Mouse (Mus musculus): ENCODE results near the gene Actg2.
"Not testable (repeated sequence)": the region's sequence is repeated elsewhere in the genome, so short reads cannot be mapped to it uniquely, and the experiment has no call there.

The Actg2 gene

DNA sequence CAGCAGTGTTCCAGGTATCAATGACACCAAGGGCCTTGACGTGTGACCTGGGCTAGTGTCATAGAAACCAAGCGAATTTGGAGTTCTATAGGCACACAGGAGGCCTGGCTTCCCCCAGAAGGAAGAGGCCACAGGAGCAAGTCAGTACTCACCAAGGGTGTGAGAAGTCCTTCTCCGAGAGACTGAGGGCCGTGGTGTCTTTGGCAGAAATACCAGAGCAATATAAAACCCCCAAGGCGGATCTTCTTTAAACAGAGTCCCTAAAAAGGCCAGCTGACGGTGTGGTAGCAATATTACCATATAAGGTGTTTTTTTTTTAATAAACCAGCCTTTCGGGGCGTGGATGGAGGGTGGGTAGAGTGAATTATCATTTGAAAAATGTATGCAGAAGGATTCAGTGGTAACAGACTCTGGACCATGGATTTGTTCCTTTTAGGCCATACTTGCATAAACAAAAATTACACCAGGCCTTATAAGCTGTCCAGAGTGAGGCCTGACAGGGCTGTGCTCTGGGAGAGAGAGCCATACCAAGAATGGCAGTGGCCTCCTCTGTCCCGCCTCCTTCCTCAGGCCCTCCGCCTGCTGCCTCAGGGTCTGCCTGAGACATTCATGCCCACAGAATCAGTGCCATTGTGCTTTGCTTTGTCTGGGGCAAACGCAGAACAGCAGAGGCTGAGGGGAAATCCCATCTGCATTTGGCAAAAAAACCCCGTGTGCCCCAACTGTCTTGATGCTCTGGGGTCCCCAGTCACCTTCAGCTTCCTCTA lies at the start of gene Actg2:
TSS of gene Actg2 (minus strand) at position 238 of the 767 bp plus-strand sequence.
- DNase-seq (ENCODE audit: extremely low read depth, low read depth, low spot score), result no peak

DNA sequence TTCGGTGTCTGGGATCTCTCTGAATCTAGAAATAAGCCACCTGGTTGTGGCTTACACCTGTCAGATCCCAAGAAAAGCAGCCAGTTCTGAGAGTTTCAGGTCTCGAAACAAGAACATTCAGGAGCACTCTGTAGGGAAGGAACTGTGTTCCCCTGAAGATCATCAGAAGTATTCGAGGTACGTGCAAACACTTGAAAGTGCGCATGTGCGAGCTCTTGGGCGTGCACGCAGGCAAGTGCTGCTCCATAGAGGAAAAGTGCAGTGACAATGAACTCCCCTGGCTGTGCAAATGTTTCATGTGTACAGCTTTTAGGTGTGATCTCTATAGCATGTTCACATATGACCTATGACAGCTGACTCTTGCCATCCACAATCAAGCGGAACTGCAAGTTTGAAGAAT lies 49.3 kb upstream of the Actg2 start:
- DNase-seq (ENCODE audit: extremely low read depth, low read depth, low spot score), result not testable (repeated sequence)

DNA sequence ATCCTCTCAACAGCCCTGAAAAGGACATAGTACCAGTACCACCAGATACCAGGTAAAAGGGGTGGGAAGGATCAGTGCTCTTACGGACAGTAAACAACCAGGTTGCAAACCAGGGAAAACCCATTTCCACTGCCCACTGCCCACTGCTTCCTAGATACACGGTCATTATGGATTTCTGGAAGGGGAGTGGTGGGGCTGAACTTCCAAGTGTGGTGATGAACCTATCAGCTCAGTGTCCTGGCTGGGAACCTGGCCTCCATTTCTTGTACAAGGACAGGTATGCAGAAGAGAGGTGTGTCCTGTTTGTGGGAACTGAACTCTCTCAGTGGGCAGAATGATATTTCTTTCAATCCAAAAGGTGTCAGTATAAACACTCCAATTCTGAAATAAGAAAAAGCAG lies 47.5 kb upstream of the Actg2 start:
- DNase-seq (ENCODE audit: extremely low read depth, low read depth, low spot score), result no peak

DNA sequence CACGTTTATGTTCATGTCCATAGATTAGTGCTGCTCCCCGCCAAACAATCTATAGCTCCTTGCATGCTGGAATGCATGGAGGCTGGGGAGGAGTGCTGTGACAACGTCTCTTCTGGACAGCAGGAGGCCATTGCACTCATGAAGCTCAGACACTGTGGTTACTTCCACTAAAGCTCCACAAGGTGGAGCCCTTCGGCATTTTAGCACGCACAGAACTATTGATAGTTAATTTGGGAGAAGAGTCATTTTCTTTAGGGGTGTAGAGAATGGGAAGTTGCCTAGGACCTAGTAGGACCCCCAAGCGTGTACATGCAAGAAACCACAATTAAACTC lies 46.8 kb upstream of the Actg2 start:
- DNase-seq (ENCODE audit: extremely low read depth, low read depth, low spot score), result no peak

GRCm38 (mm10) chr6:83582135-83582937 lies 46.3 kb upstream of the Actg2 start:
- no peak for DNase-seq (ENCODE audit: extremely low read depth, low read depth, low spot score)

GRCm38 (mm10) chr6:83577534-83577933 lies 41.5 kb upstream of the Actg2 start:
- DNase-seq (ENCODE audit: extremely low read depth, low read depth, low spot score), result peak; percentile 49

- no peak for DNase-seq (ENCODE audit: extremely low read depth, low read depth, low spot score)
Measured at GRCm38 (mm10) chr6:83575609-83576008, 39.5 kb upstream of the Actg2 start.

DNA sequence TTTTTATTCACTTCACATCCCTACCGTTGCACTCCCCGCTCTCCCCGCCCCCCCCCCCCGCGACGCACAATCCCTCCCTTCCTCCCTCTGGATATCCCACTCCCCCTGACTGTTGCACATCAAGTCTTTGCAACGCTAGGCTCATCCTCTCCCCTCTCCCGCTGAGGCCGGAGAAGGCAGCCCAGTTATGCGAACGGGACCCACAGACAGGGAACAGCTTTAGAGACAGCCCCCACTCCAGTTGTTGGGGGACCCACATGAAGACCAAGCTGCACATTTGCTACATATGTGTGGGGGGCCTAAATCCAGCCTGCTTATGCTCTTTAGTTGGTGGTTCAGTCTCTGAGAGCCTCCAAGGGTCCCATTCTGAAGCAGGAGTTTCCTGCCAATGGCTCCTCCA lies 36.6 kb upstream of the Actg2 start, which contains the start of gene Stambp:
TSS of gene Stambp (minus strand) at position 59 of the 400 bp plus-strand sequence.
- DNase-seq (ENCODE audit: extremely low read depth, low read depth, low spot score), result no peak

DNA sequence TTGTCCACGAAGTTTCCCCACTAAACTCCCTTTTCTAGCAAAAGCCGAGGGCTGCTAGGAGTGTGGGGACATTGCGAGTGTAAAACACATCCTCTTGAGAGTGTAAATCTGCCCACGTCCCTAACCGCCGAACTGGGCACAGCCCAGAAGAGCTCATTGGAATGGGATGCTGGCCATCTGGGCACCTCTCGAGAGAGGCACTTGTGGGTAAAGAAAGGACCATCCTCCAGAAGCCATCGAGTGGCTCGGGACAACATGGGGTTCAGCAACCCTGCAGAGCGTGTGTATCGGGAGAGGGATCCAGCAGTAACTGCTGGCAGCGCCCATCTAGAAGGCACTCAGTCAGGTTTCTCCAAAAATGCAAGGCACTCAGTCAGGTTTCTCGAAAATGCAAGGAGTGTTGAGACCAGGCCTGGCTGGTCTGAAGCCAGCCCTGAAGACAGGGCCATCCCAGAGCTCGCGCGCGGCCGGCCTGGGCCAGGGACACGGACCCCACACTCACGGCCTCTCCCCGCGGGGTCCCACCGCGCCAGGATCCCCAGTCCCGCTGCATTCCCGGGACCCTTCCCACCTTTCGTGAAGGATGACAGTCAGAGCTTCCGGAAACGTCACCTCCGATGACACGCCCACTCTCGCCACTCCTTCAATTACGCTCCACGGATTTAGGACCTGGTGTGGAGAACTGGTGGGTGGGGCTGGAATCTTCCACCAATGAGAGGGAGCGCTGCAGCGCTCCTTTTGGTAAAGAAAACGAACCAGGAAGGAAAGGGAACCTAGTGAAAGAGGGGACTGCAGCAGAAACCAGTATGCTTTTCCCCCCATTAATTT lies 36.0 kb upstream of the Actg2 start:
- DNase-seq (ENCODE audit: extremely low read depth, low read depth, low spot score), result peak; percentile 46

DNA sequence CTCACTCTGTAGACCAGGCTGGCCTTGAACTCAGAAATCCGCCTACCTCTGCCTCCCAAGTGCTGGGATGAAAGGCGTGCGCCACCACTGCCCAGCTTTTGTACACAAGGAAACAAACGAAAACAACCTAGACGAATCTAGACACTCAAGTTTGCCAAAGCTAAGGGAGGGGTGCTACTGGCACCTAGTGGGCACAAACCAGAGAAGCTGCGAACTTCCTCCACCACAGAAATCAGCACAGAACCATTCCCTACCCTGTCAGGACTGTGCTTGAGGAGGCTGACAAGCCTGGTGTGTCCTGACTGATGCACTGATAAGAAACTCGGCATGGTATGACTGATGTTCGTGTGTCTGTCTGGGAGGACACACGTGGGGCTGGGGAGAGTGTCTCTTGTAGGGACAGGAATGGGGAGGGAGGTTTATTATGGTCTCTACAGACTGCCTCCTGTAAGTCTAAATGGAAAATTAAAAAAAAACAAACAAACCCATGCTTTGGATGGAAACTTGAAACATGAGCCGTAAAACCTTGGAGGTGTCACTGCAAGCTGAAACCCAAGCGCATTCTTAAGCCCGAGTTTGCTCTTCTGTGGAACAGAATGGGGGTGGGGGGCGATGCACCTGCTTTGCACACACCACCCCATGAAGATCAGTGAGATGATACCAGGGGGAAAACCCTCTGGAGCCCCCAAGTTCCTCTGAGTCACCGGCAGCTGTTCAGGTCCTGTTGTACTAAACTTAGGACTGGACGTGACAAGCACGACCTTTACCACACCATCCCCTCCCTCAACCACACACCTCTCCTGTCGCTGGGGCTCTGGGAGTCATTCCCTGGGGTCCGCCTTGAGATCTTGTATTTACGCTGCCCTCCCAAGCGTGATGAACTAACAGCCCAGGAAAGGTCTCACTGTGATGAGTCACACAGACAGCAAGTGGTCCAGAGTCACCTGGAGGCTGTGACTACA lies 33.1 kb upstream of the Actg2 start:
- no peak for DNase-seq (ENCODE audit: extremely low read depth, low read depth, low spot score)

DNA sequence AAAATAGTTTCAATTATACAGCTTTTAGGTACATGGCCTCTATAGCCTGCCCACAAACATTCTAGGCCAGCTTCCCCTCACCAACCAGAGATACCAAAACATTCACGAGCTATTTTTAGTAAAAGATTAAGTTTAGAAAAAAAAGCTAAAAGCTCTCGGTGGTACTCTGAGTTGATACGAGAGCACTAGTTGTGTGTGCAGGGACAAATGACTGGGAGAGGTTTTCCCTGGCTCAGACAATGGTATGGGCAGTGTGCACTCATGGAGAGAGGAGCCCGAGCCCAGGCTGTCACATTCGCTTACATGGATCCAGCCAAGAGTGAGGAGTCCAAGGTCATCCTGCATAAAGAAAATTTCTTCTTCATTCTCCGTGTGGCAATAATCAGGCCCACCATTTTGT lies 19.9 kb upstream of the Actg2 start:
- no peak for DNase-seq (ENCODE audit: extremely low read depth, low read depth, low spot score)

DNA sequence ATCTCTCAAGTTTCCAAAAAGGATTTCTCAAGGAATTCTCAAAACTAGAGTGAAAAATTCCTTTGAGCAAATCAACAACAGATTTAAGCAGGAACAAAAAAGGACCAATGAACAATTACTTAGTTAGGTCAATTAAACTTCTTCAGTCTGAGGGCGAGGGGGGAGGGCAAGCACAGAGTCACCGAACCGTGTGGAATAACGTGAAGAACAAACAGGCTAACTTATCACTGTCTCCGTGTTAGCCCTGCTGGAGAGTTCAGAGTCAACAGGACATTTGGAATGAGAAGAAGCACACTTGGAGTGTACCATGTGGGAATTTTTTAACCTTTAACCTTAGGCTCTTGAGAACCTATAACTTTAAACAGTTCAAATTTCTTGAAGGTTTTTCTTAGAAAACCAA lies 12.3 kb upstream of the Actg2 start:
- no peak for DNase-seq (ENCODE audit: extremely low read depth, low read depth, low spot score)

DNA sequence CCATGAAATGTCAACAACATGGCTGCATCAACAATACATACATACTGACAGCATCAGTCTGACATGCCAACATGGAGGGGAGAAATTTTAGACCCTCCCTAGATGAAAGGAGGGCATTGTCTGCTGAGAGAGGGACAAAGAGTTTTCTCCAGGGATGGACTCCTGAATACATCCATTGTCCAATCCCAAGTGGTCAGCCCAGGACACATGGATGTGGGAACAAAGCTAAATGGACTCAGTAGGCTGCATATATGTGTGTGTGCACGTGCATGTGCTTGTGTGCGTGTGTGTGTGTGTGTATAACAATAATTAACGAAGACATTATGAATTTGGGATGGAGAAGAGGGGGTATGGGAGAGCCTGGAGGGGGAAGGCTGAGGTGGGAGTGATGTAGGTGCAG lies 9.7 kb upstream of the Actg2 start:
- DNase-seq (ENCODE audit: extremely low read depth, low read depth, low spot score), result no peak

GRCm38 (mm10) chr6:83541756-83542456 lies 5.8 kb upstream of the Actg2 start:
- peak; percentile 42 for DNase-seq (ENCODE audit: extremely low read depth, low read depth, low spot score)

- DNase-seq (ENCODE audit: extremely low read depth, low read depth, low spot score), result no peak
Measured at GRCm38 (mm10) chr6:83540017-83540416, 4.0 kb upstream of the Actg2 start.

DNA sequence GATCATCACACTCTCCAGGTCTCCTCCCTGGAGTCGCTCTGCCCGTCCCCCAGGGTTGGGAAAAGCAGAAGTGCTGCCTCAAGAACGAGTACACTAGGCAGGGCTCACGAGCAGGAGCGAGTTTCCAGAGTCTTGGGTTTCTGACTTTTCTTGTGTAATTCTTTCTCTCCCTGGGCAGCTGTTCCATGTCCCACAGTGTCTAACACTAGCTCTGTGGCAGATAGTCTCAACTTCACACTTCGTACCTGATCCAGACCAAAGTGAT lies 662 bp upstream of the Actg2 start:
- no peak for DNase-seq (ENCODE audit: extremely low read depth, low read depth, low spot score)

GRCm38 (mm10) chr6:83532608-83533007 lies 3.5 kb downstream of the Actg2 start:
- no peak for DNase-seq (ENCODE audit: extremely low read depth, low read depth, low spot score)

- no peak for DNase-seq (ENCODE audit: extremely low read depth, low read depth, low spot score)
Measured at GRCm38 (mm10) chr6:83523194-83523593, 12.9 kb downstream of the Actg2 start.

DNA sequence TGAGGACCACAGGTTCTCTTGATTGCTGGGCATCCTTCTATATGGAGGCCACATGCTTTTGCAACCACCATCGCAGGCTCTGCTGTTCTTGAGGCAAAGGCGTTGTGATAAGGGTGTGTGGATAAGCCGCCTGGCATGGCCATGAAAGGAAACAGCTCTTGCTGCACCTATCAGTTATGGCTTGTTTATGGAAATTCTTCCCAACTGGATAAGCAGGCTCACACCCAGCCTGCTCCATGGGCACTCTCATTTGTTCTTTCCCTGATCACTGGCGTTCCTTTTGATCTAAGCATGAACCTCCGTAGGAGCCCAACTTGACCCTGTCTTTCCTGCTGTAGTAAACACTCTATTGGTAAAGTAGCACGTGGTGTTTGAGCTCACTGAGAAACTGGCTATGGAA lies 14.3 kb downstream of the Actg2 start:
- no peak for DNase-seq (ENCODE audit: extremely low read depth, low read depth, low spot score)

DNA sequence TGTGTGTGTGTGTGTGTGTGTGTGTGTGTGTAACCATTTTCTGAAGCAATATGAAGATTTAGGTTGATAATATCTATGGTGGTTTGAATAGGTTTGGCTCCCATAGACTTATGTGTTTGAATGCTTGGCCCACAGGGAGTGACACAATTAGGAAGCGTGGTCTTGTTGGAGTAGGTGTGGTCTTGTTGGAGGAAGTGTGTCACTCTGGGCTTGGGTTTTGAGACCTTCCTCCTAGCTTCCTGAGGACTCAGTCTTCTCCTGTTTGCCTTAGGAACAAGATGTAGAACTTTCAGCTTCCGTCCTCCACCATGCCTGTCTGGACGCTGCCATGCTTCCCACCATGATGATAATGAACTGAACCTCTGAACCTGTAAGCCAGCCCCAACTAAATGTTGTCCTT lies 17.4 kb downstream of the Actg2 start:
- DNase-seq (ENCODE audit: extremely low read depth, low read depth, low spot score), result no peak

Data from fat pad, adult 2 months (tissue).